Mouse (Mus musculus) CH12.LX (cell line): ENCODE results near the gene Lcor. TPM values are rescaled to one million over a fixed set of nuclear protein-coding genes. Genes with fewer than 3 reads are reported as not detected.

Experiments
- DNase-seq: peaks from one replicate; pipeline ENCODE4 v3.0.0-alpha.2; 2013; ENCODE audit errors: extremely low read depth
- H3K27ac ChIP-seq: 2 replicates; pipeline ENCODE4 v1.5.1; 2012; ENCODE audit warnings: low read depth, mild to moderate bottlenecking, control low read depth, moderate library complexity; ENCODE audit not compliant: insufficient read depth
- H3K27me3 ChIP-seq: replicated peaks from 2 replicates; pipeline ENCODE3; 2012; ENCODE audit warnings: inconsistent platforms
- H3K36me3 ChIP-seq, 2 experiments: replicated peaks in 1 of 2; 2 replicates each; pipeline versions ENCODE3 to v1.6.1; 2012; ENCODE audit warnings: inconsistent platforms in 1 of 2, low read length in 1 of 2, mild to moderate bottlenecking in 1 of 2, mixed read lengths in 1 of 2, moderate library complexity in 1 of 2; ENCODE audit not compliant: control insufficient read depth in 1 of 2, insufficient read depth in 1 of 2
- H3K4me1 ChIP-seq, 2 experiments: 2 replicates each; pipeline ENCODE4 v1.6.1; 2012; ENCODE audit warnings: inconsistent platforms in 1 of 2, moderate library complexity in 1 of 2; ENCODE audit not compliant: insufficient read depth in 2 of 2, control insufficient read depth in 1 of 2
- H3K4me2 ChIP-seq: 2 replicates; pipeline ENCODE4 v1.6.1; 2012; ENCODE audit warnings: low read depth, mild to moderate bottlenecking, control low read depth; ENCODE audit not compliant: poor library complexity, insufficient read depth, severe bottlenecking
- H3K4me3 ChIP-seq, 3 experiments: fragments of 150-350 bp in 1 of 3; sonication (generic) in 1 of 3; replicated peaks in 1 of 3; 2 replicates each; pipeline versions ENCODE3 to v1.5.1; 2011 to 2012; ENCODE audit warnings: low read depth in 2 of 3, low read length in 2 of 3, mild to moderate bottlenecking in 2 of 3, moderate library complexity in 2 of 3, control low read depth in 1 of 3, improper control_type of control experiment in 1 of 3, inconsistent platforms in 1 of 3, mixed read lengths in 1 of 3; ENCODE audit not compliant: poor library complexity in 1 of 3
- H3K79me2 ChIP-seq: replicated peaks from 2 replicates; pipeline ENCODE4 v1.6.1; 2012; ENCODE audit warnings: mild to moderate bottlenecking, moderate library complexity; ENCODE audit not compliant: control insufficient read depth, poor library complexity, insufficient read depth, severe bottlenecking; ENCODE audit errors: extremely low read depth
- H3K9ac ChIP-seq: 2 replicates; pipeline ENCODE4 v1.6.1; 2012; ENCODE audit warnings: low read depth, mild to moderate bottlenecking, control low read depth, moderate library complexity; ENCODE audit not compliant: insufficient read depth
- H3K9me3 ChIP-seq: replicated peaks from 2 replicates; pipeline ENCODE3; 2012; ENCODE audit warnings: low read length, inconsistent platforms, mixed read lengths
- CHD1 ChIP-seq: IDR thresholded peaks from 2 replicates; pipeline ENCODE4 v1.6.1; 2012; ENCODE audit warnings: low read depth, low read length, improper control_type of control experiment, inconsistent platforms
- CHD2 ChIP-seq: IDR thresholded peaks from 2 replicates; pipeline ENCODE4 v1.6.1; 2011; ENCODE audit warnings: low read length, improper control_type of control experiment
- CTCF ChIP-seq, 2 experiments: IDR thresholded peaks in 1 of 2; conservative IDR thresholded peaks in 1 of 2; 2 replicates each; pipeline ENCODE4 v1.5.1; 2011 to 2012; ENCODE audit warnings: low read depth in 2 of 2, low read length in 2 of 2, improper control_type of control experiment in 1 of 2, inconsistent platforms in 1 of 2, mild to moderate bottlenecking in 1 of 2, moderate library complexity in 1 of 2
- ETS1 ChIP-seq: conservative IDR thresholded peaks from 2 replicates; pipeline ENCODE4 v1.6.1; 2012; ENCODE audit warnings: low read depth, mild to moderate bottlenecking, inconsistent platforms, low read length, improper control_type of control experiment, moderate library complexity
- JUN ChIP-seq: IDR thresholded peaks from 2 replicates; pipeline ENCODE4 v1.6.1; 2011; ENCODE audit warnings: low read depth, mild to moderate bottlenecking, low read length, improper control_type of control experiment, moderate library complexity; ENCODE audit not compliant: insufficient read depth
- JUND ChIP-seq: conservative IDR thresholded peaks from 2 replicates; pipeline ENCODE4 v1.6.1; 2011; ENCODE audit warnings: low read depth, low read length, improper control_type of control experiment
- MAFK ChIP-seq: IDR thresholded peaks from 2 replicates; pipeline ENCODE4 v1.6.1; 2011; ENCODE audit warnings: low read length, improper control_type of control experiment; ENCODE audit not compliant: insufficient replicate concordance
- MAZ ChIP-seq: IDR thresholded peaks from 2 replicates; pipeline ENCODE4 v1.6.1; 2012; ENCODE audit warnings: low read depth, mild to moderate bottlenecking, inconsistent platforms, low read length, improper control_type of control experiment, moderate library complexity
- MYC ChIP-seq: IDR thresholded peaks from 2 replicates; pipeline ENCODE4 v1.6.1; 2011; ENCODE audit warnings: low read depth, mild to moderate bottlenecking, improper control_type of control experiment, low read length
- NELFE ChIP-seq: IDR thresholded peaks from 2 replicates; pipeline ENCODE4 v1.6.1; 2011; ENCODE audit warnings: low read depth, low read length, improper control_type of control experiment
- NRF1 ChIP-seq: IDR thresholded peaks from 2 replicates; pipeline ENCODE4 v1.6.1; 2014; ENCODE audit warnings: low read depth, mild to moderate bottlenecking, inconsistent platforms, low read length, improper control_type of control experiment, moderate library complexity
- POLR2A ChIP-seq: IDR thresholded peaks from 2 replicates; pipeline ENCODE4 v1.6.1; 2011; ENCODE audit warnings: low read depth, mild to moderate bottlenecking, improper control_type of control experiment, low read length
- RAD21 ChIP-seq: IDR thresholded peaks from 2 replicates; pipeline ENCODE4 v1.6.1; 2011; ENCODE audit warnings: low read depth, mild to moderate bottlenecking, low read length, improper control_type of control experiment, moderate library complexity
- RCOR1 ChIP-seq: conservative IDR thresholded peaks from 2 replicates; pipeline ENCODE4 v1.6.1; 2012; ENCODE audit warnings: low read depth, mild to moderate bottlenecking, inconsistent platforms, low read length, improper control_type of control experiment
- SMC3 ChIP-seq: IDR thresholded peaks from 2 replicates; pipeline ENCODE4 v1.6.1; 2011; ENCODE audit warnings: low read depth, low read length, improper control_type of control experiment
- TBP ChIP-seq: conservative IDR thresholded peaks from 2 replicates; pipeline ENCODE4 v1.6.1; 2011; ENCODE audit warnings: low read depth, low read length, improper control_type of control experiment
- TCF12 ChIP-seq: IDR thresholded peaks from 2 replicates; pipeline ENCODE4 v1.6.1; 2014; ENCODE audit warnings: low read depth, mild to moderate bottlenecking, inconsistent platforms, low read length, improper control_type of control experiment
- UBTF ChIP-seq: IDR thresholded peaks from 2 replicates; pipeline ENCODE4 v1.6.1; 2012; ENCODE audit warnings: low read depth, mild to moderate bottlenecking, inconsistent platforms, low read length, improper control_type of control experiment, moderate library complexity
- USF2 ChIP-seq: conservative IDR thresholded peaks from 2 replicates; pipeline ENCODE4 v1.6.1; 2011; ENCODE audit warnings: low read depth, low read length, improper control_type of control experiment
- ZC3H11A ChIP-seq: IDR thresholded peaks from 2 replicates; pipeline ENCODE4 v1.6.1; 2012; ENCODE audit warnings: low read depth, mild to moderate bottlenecking, inconsistent platforms, low read length, improper control_type of control experiment
- ZKSCAN1 ChIP-seq: IDR thresholded peaks from 2 replicates; pipeline ENCODE4 v1.6.1; 2012; ENCODE audit warnings: low read depth, inconsistent platforms, low read length, improper control_type of control experiment, borderline replicate concordance
- ZNF384 ChIP-seq: IDR thresholded peaks from 2 replicates; pipeline ENCODE4 v1.6.1; 2012; ENCODE audit warnings: low read depth, low read length, improper control_type of control experiment, inconsistent platforms
- dilution Hi-C: fragments of 300-500 bp; cut with MboI; formaldehyde crosslinking; loops from 2 replicates; pipeline ENCODE4 v1.14.3; 2020; ENCODE audit warnings: low sequenced_read_pairs; ENCODE audit not compliant: extremely low pct_unique_long_range_greater_than_20kb, extremely low pct_ligation_motif_present
- in situ Hi-C: fragments of 300-500 bp; cut with MboI; formaldehyde crosslinking; loops from 3 replicates; pipeline ENCODE4 v1.14.3; 2019; ENCODE audit warnings: low sequenced_read_pairs, low pct_ligation_motif_present, low pct_unique_long_range_greater_than_20kb, mixed read lengths
- polyA plus RNA-seq: library from polyadenylated mRNA; unstranded; fragments of >175 nt; gene quantifications from 2 replicates; pipeline ENCODE4 v1.2.1, GENCODE M21; 2012; ENCODE audit warnings: low read depth; ENCODE audit not compliant: insufficient read length
- total RNA-seq, 2 experiments: library from RNA; depleted of rRNA; stranded (reverse); fragments of 300-350 nt in 1 of 2; fragments of >200 nt in 1 of 2; gene quantifications; 2 replicates each; pipeline ENCODE4 v1.2.3; 2012 to 2014

Lcor gene
- total and polyA plus RNA-seq, 3 experiments = 2.9 to 4.8 (median 3.4) TPM

GRCm38 (mm10) chr19:41445013-41445610 is 37.3 kb upstream of the Lcor start:
- dilution Hi-C loops = no loop called here
- H3K9ac ChIP-seq = no peak overlapping the region
- no peak overlapping the region for H3K4me2 ChIP-seq

DNA sequence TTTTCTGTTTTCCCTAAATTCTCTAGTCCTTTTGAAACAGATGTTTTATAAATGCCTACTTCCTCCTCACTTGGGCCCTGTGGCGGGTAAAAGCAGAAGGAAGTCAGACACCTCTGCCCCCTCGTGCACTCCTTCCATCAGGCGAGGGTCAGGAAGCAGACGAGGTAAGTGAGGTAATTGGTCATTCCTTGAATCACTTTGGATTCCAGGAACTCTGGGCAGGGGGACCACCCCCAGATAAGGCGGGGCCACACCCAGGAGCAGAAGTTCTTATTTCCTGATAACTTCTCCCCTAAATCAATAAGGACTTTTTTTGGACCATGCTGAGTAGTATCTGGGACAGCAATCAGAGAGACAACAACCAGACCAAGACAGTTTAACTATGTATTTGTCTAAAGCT is 36.7 kb upstream of the Lcor start:
- H3K79me2 ChIP-seq = no peaks in the 10 kb centered on the region
- no peak for TF ChIP-seq ZNF384
- TF ChIP-seq POLR2A = no peak
- no peak for TF ChIP-seq JUND
- no peak for TF ChIP-seq USF2
- no peak for TF ChIP-seq ETS1
- TF ChIP-seq RCOR1 = no peak
- no peak for TF ChIP-seq JUN
- TF ChIP-seq CHD1 = no peak
- TF ChIP-seq CHD2 = no peak
- TF ChIP-seq MAZ = no peak
- TF ChIP-seq NRF1 = no peak
- TF ChIP-seq TBP = no peak
- no peak for TF ChIP-seq MAFK
- TF ChIP-seq MYC = no peak
- TF ChIP-seq ZKSCAN1 = no peak
- no peak for TF ChIP-seq NELFE
- no peak for TF ChIP-seq RAD21
- no peak for TF ChIP-seq ZC3H11A
- no peak for TF ChIP-seq UBTF
- H3K9ac ChIP-seq = no peak overlapping the region
- H3K9me3 ChIP-seq = no peaks in the 10 kb centered on the region
- dilution Hi-C loops = no loop called here
- H3K27ac ChIP-seq = no peak overlapping the region
- no peaks in the 10 kb centered on the region for H3K36me3 ChIP-seq
- DNase-seq = no peak
- no peak overlapping the region for H3K4me3 ChIP-seq
- in situ Hi-C loops = no loop called here
- H3K4me2 ChIP-seq = no peak overlapping the region
- peaks cover 0 to 14% of the 10 kb centered on the region in 2 experiments; a peak in 3 of 4 replicates for H3K4me1 ChIP-seq
- H3K27me3 ChIP-seq = no peaks in the 10 kb centered on the region

More at GRCm38 (mm10) chr19:41445013-41445610, 37.3 kb upstream of the Lcor start:
- no peak for DNase-seq
- in situ Hi-C loops = no loop called here
- TF ChIP-seq TCF12 = no peak
- TF ChIP-seq ZKSCAN1 = no peak
- TF ChIP-seq CTCF (conservative IDR thresholded peaks at IDR 0.05 in 1 of 2, IDR thresholded peaks at IDR 0.05 in 1 of 2; ENCODE audit: low read depth in 2 of 2, low read length in 2 of 2) = no peak
- TF ChIP-seq POLR2A = no peak
- TF ChIP-seq MYC = no peak
- no peak for TF ChIP-seq JUN
- TF ChIP-seq ETS1 = no peak
- no peak for TF ChIP-seq SMC3
- no peaks in the 10 kb centered on the region for H3K79me2 ChIP-seq
- H3K4me3 ChIP-seq = no peak overlapping the region
- no peak overlapping the region for H3K27ac ChIP-seq
- no peaks in the 10 kb centered on the region for H3K27me3 ChIP-seq
- H3K4me1 ChIP-seq = peaks cover 0 to 14% of the 10 kb centered on the region in 2 experiments; a peak in 3 of 4 replicates
- H3K36me3 ChIP-seq = no peaks in the 10 kb centered on the region
- no peaks in the 10 kb centered on the region for H3K9me3 ChIP-seq
